Mouse (Mus musculus) testis, adult 2 months (tissue): ENCODE results near the gene Ddx19b.

ENCODE experiments used
- CTCF ChIP-seq: fragments of 200-500 bp; IDR thresholded peaks from 2 replicates; pipeline ENCODE4 v1.5.1; 2012; ENCODE audit warnings: low read depth, mild to moderate bottlenecking, inconsistent platforms, low read length, moderate library complexity; ENCODE audit not compliant: control insufficient read depth, insufficient read depth, insufficient replicate concordance
- POLR2A ChIP-seq: fragments of 200-500 bp; IDR thresholded peaks from 2 replicates; pipeline ENCODE4 v1.6.1; 2012; ENCODE audit warnings: low read depth, mild to moderate bottlenecking, inconsistent platforms, low read length, moderate library complexity; ENCODE audit not compliant: control insufficient read depth

GRCm38 (mm10) chr8:110964666-110965065, 66.9 kb downstream of the Ddx19b start:
- TF ChIP-seq POLR2A (no peak), CTCF (no peak)
